Mouse (Mus musculus) intestine, embryonic 15.5 days (tissue): ENCODE measurements around the gene Mgam. TPM values are rescaled to one million over a fixed set of nuclear protein-coding genes. Genes with fewer than 3 reads are reported as not detected.
"Not testable (repeated sequence)": the region's sequence is repeated elsewhere in the genome, so short reads cannot be mapped to it uniquely, and the experiment has no call there.

Experiments
- ATAC-seq: fragments of 200-750 bp; cut with Nextera tagmentation; 2 replicates; pipeline ENCODE4 v1.8.0; 2017; ENCODE audit warnings: moderate TSS enrichment, moderate library complexity
- H3K27ac ChIP-seq: fragments of 300-500 bp; sonication (generic); 2 replicates; pipeline ENCODE4 v1.5.1; 2015; ENCODE audit warnings: mild to moderate bottlenecking, inconsistent platforms
- H3K27me3 ChIP-seq: fragments of 300-500 bp; sonication (generic); replicated peaks from 2 replicates; pipeline ENCODE4 v1.6.1; 2015; ENCODE audit warnings: inconsistent platforms
- H3K36me3 ChIP-seq: fragments of 300-500 bp; sonication (generic); 2 replicates; pipeline ENCODE4 v1.6.1; 2015; ENCODE audit warnings: inconsistent platforms
- H3K4me1 ChIP-seq: fragments of 300-500 bp; sonication (generic); replicated peaks from 2 replicates; pipeline ENCODE4 v1.6.1; 2015; ENCODE audit warnings: inconsistent platforms
- H3K4me2 ChIP-seq: fragments of 300-500 bp; sonication (generic); replicated peaks from 2 replicates; pipeline ENCODE4 v1.6.1; 2015; ENCODE audit warnings: mild to moderate bottlenecking, inconsistent platforms
- H3K4me3 ChIP-seq: fragments of 300-500 bp; sonication (generic); replicated peaks from 2 replicates; pipeline ENCODE4 v1.5.1; 2015; ENCODE audit warnings: inconsistent platforms
- H3K9ac ChIP-seq: fragments of 300-500 bp; sonication (generic); 2 replicates; pipeline ENCODE4 v1.6.1; 2015; ENCODE audit warnings: inconsistent platforms
- H3K9me3 ChIP-seq: fragments of 300-500 bp; sonication (generic); 2 replicates; pipeline ENCODE4 v1.6.1; 2016; ENCODE audit warnings: inconsistent platforms
- WGBS: fragments of 180-500 bp; shearing (Covaris S2); methylation state at CpG from one replicate; pipeline ENCODE4 v1.1.7; 2015; 5-methylcytosine and 5-hydroxymethylcytosine counted together
- polyA plus RNA-seq: library from polyadenylated mRNA; unstranded; fragments of >200 nt; fragmentation: Nextera tagmentation; extraction: Ambion mirVana; gene quantifications from 2 replicates; pipeline ENCODE4 v1.2.1, GENCODE M21; 2015

Mgam gene
- polyA plus RNA-seq, 1 experiment from 2014 or later: 33.7 TPM

DNA sequence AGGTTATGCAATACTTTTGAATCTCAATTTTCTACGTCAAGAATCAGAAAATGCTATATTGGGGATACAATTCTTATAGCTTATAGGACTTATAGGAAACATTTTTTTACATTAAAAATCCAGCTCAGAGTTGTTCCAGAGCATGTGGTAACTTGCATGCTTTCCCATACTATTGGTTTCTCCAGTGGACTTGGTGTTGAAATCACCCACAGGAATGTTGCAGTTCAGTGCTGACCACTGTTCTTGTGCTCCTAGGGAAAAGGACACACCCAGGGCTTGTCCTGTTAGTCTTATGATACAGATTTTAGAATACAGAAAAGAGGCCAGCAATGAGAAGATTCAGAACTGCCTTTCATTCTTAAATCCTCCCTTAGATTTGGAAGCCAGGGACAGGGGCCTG lies 127.3 kb downstream of the Mgam start:
- Histone ChIP-seq H3K36me3 (0 out of 2 replicates have a peak, but pooled peaks cover 5% of the 10 kb centered on the region), H3K4me3 (no peak overlapping the region), H3K27me3 (no peaks in the 10 kb centered on the region), H3K9ac (no peak overlapping the region), H3K4me2 (no peak overlapping the region), H3K27ac (no peak overlapping the region), H3K9me3 (no peaks in the 10 kb centered on the region), H3K4me1 (no peaks in the 10 kb centered on the region)
- WGBS: 95% methylated on average over 1 of the region's 1 CpGs
- ATAC-seq: no peak

DNA sequence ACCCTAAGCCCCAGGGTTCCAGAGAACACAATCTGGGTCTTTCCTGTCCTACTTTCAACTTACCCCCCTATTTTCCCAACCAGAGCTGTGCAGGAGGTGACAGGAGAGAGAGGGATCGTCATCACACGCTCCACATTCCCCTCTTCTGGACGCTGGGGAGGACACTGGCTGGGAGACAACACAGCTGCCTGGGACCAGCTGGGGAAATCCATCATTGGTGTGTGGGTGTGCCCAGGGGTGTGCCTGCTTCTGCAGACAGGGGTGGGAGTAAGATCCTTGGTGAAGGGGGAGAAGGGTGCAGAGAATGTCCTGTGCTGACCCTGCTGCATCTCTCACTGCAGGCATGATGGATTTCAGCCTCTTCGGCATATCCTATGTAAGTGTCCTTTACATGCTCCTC lies 128.7 kb downstream of the Mgam start:
- not testable (repeated sequence) for H3K36me3 ChIP-seq, H3K9me3 ChIP-seq, H3K4me2 ChIP-seq, H3K4me1 ChIP-seq, H3K27ac ChIP-seq, ATAC-seq, H3K9ac ChIP-seq, H3K27me3 ChIP-seq, H3K4me3 ChIP-seq
- WGBS: 61% methylated on average over 3 of the region's 4 CpGs

DNA sequence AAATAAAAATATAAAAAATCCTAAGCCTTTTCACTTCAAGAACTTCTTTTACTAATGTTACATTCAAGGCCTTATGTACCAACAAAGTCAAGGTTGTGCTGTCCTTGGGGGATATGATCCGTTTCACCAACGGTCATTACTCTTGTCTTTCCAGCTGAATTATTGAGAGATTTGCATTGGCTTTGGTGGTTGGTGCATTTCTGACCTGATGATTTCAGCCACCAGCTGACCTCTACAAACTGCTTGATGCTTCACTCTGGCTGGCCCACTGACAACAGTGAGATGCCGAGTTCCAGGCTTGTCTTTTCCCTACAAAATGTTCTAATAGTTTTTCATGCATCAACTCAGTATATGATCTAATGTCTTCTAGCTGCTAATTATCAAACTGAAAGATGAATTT lies 146.0 kb downstream of the Mgam start:
- Histone ChIP-seq H3K4me2 (no peak overlapping the region), H3K36me3 (no peaks in the 10 kb centered on the region), H3K4me1 (no peaks in the 10 kb centered on the region), H3K4me3 (no peak overlapping the region), H3K27ac (no peak overlapping the region), H3K27me3 (no peaks in the 10 kb centered on the region), H3K9ac (no peak overlapping the region), H3K9me3 (no peaks in the 10 kb centered on the region)
- 84% methylated on average over 3 of the region's 3 CpGs for WGBS
- ATAC-seq: no peak

DNA sequence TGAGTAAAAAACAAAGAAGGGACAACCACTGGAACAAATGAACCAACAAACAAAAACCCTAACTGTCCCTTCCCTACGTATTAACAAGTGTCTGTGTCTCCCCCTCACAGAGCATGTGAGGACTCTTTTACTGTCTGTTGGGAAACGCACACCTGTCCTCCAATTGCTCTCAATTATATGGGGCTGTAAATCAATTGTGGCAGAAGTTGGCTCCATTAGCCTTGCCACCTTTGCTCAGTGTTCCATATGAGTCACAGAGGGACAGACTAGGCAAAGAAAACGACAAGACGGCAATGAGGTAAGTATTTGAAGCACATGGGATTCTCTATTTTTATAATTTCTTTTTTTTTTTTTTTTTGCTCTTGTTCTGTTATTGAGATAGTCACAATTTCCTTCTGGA lies 149.8 kb downstream of the Mgam start:
- H3K4me2 ChIP-seq: no peak overlapping the region
- H3K27ac ChIP-seq: no peak overlapping the region
- peak; percentile 94 for ATAC-seq
- H3K9me3 ChIP-seq: no peaks in the 10 kb centered on the region
- no peaks in the 10 kb centered on the region for H3K4me1 ChIP-seq
- H3K36me3 ChIP-seq: no peaks in the 10 kb centered on the region
- H3K9ac ChIP-seq: no peak overlapping the region
- H3K27me3 ChIP-seq: no peaks in the 10 kb centered on the region
- 42% methylated on average over 4 of the region's 4 CpGs for WGBS
- H3K4me3 ChIP-seq: no peak overlapping the region

DNA sequence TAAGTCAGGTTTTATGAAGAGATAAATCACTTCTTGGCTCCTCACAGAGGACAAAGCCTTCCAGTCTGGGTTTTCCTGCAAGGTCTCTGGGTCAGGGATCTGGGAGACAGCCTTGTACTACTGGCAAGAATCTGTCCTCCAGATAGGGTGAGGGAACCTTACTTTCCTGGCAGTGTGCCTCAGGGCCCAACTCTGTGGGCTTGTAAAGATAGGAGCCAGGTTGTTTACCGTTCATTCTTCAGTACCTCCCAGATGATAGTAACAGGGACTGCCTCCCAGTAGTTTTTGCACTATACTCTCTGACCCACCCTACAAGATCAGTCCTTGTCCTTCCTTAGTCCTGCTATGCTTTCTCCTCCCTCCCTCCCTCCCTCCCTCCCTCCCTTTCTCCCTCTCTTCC lies 155.0 kb downstream of the Mgam start:
- ATAC-seq: peak; percentile 69
- Histone ChIP-seq H3K36me3 (no peaks in the 10 kb centered on the region), H3K4me1 (no peaks in the 10 kb centered on the region), H3K4me2 (no peak overlapping the region), H3K4me3 (no peak overlapping the region), H3K27ac (peak overlapping the region; percentile 42; the same call in 1 of the 2 replicates), H3K27me3 (no peaks in the 10 kb centered on the region), H3K9me3 (no peaks in the 10 kb centered on the region), H3K9ac (no peak overlapping the region)
- WGBS: 42% methylated on average over 1 of the region's 1 CpGs

DNA sequence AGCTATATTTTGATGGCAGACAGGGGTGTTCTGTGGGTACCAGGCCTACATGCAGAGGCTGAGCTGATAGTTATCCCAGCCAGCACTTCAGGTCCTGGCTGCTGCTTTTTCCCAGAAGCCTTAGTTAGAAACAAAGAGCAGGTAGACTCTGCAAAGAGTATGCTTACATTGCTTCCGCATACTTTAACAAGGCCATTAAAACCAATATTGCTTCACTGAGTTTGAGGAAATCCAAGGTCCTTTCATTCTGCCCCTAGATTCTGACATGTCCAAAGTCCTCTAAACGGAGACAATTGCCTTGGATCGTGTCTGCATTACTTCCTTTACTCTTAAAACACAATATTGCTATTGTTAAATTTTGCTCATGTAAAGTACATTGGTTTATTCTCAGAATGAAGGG lies 155.7 kb downstream of the Mgam start:
- Histone ChIP-seq H3K4me3 (no peak overlapping the region), H3K9ac (no peak overlapping the region), H3K27ac (peak overlapping the region; percentile 73), H3K36me3 (no peaks in the 10 kb centered on the region), H3K4me1 (no peaks in the 10 kb centered on the region), H3K27me3 (no peaks in the 10 kb centered on the region), H3K4me2 (no peak overlapping the region; the same call in 1 of the 2 replicates), H3K9me3 (no peaks in the 10 kb centered on the region)
- WGBS: 55% methylated on average over 3 of the region's 3 CpGs
- ATAC-seq: peak; percentile 90

DNA sequence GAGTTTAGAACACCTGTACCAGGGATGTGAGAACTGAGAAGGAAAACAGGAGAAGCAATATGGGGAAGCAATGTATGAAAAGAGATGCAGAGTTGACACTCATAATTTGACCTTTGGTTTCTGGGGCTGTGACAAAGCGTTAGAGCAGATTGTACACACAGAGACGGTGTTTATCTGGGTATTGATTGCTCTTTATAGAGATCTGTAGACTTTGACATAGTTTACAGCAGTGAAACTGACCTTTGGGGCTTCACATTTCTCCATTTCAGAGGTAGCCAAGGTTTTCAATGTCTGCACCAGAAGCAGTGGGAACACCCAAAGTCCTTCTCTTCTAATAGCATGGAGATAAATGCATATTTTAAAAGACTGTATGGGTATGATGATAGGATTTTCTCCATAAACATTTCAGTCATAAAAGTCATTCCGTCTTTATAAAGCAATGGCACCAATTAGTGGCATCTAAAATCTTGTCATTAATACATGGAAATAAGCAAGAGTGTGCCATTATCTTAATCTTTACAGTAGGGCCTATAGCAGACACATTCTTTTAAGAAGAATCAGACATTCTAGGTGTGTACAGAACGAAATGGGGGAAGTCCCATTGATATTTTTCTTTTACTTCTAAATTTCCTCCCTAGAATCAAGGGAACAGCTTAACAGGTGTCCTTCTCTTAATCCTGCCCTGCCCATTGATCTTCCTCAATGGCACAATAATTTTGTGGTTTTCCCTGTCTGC lies 166.6 kb downstream of the Mgam start:
- H3K9ac ChIP-seq: no peak overlapping the region
- WGBS: 51% methylated on average over 4 of the region's 4 CpGs
- no peak overlapping the region; the same call in 1 of the 2 replicates for H3K4me2 ChIP-seq
- no peaks in the 10 kb centered on the region for H3K27me3 ChIP-seq
- H3K4me1 ChIP-seq: no peaks in the 10 kb centered on the region
- no peaks in the 10 kb centered on the region for H3K36me3 ChIP-seq
- ATAC-seq: peak; percentile 96
- peak overlapping the region; percentile 58; the same call in 1 of the 2 replicates for H3K27ac ChIP-seq
- no peak overlapping the region for H3K4me3 ChIP-seq
- H3K9me3 ChIP-seq: no peaks in the 10 kb centered on the region

DNA sequence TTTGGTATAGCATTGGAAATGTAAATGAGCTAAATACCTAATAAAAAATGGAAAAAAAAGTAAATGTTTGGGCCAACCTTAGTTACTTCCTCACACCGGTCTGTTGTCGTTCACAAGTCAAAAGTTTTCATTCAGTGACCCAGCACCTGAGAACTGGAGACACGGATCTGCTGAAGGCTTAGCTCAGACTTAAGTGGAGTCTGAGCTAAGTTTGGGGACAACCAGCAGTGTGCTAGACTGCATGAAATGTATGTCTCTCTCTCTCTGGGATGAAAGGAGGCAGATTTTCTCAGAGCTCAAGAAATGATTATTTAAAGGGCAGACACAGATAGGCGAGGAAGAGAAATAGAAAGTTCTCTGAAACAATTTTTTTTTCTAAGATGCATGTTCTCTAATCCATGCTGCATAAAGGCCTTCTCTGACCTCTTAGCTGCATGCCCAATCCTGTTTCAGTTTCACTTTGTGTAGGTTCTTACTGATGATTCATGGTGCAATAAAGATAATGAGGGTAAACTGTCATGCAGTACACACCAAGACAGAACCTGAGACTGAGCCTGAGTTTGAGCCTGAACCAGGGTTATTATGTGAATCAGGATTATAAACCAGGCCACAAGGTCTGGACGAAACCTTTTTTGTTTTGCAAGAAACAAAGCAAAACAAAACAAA lies 189.7 kb downstream of the Mgam start:
- Histone ChIP-seq H3K36me3 (no peaks in the 10 kb centered on the region), H3K4me2 (no peak overlapping the region), H3K4me3 (no peak overlapping the region), H3K4me1 (no peaks in the 10 kb centered on the region), H3K9ac (no peak overlapping the region), H3K27me3 (no peaks in the 10 kb centered on the region), H3K9me3 (no peaks in the 10 kb centered on the region), H3K27ac (no peak overlapping the region)
- peak; percentile 96 for ATAC-seq
- WGBS: 65% methylated on average over 5 of the region's 5 CpGs

Other genes with a start within 250 kb of the Mgam start
- 8.8 and 9.5 TPM in 2 replicates for gene E330009J07Rik, start 192.7 kb upstream of the Mgam start, polyA plus RNA-seq
- gene Wee2, start 189.7 kb upstream of the Mgam start, polyA plus RNA-seq: 0.05 and 0.14 TPM in 2 replicates
- 157 and 160 TPM in 2 replicates for gene Ssbp1, start 157.5 kb upstream of the Mgam start, polyA plus RNA-seq
- not detected in 2 replicates for gene Tas2r137, start 137.6 kb upstream of the Mgam start, polyA plus RNA-seq
- not detected in 2 replicates for gene Tas2r108, start 135.3 kb upstream of the Mgam start, polyA plus RNA-seq
- gene Prss37, start 109.3 kb upstream of the Mgam start, polyA plus RNA-seq: not detected in 2 replicates
- 0.05 and 0.10 TPM in 2 replicates for gene Olfr461, start 73.8 kb upstream of the Mgam start, polyA plus RNA-seq
- not detected in 2 replicates for gene Olfr460, start 59.3 kb upstream of the Mgam start, polyA plus RNA-seq
- 0.91 and 1.0 TPM in 2 replicates for gene Clec5a, start 43.0 kb upstream of the Mgam start, polyA plus RNA-seq
- gene Tas2r138, start 15.5 kb upstream of the Mgam start, polyA plus RNA-seq: 0.16 TPM in 1 of 2 replicates, not detected in the other